Mouse (Mus musculus): Measurements from ENCODE around the gene Olfr814. TPM values are rescaled to one million over a fixed set of nuclear protein-coding genes. Genes with fewer than 3 reads are reported as not detected.
"Not testable (repeated sequence)": the region's sequence is repeated elsewhere in the genome, so short reads cannot be mapped to it uniquely, and the experiment has no call there.

The Olfr814 gene
- not detected in 2 replicates for polyA plus RNA-seq (2012; rRNA removed)

DNA sequence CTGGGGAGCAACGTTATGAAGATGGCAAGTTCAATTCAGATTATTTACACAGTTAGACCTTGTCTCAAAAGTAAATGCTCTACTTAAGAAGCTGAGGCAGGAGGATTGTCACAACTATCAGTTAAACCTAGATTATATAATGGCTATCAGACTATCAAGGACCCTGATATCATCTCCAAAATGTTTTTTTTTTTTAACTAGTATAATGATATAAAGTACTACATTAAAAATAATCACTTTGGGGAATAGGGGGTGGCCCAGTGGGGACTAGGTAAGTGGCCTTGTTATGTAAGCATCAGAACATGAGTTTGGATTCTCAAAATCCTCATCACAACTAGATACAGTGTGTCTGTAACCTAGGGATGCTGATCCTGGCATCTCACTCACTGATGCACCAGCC lies at the start of gene Olfr814:
Olfr814 (minus strand) TSS at position 101 of the 400 bp plus-strand sequence.
- H3K36me3 ChIP-seq (ENCODE audit: control insufficient read depth, insufficient read depth, low read length); DNase-seq; H3K27ac ChIP-seq (ENCODE audit: insufficient read depth, low read depth, low read length); H3K4me3 ChIP-seq (ENCODE audit: insufficient read depth, low read depth, low read length); H3K4me1 ChIP-seq (ENCODE audit: control insufficient read depth, insufficient read depth, low read length); H3K27me3 ChIP-seq (replicated peaks; ENCODE audit: control insufficient read depth, insufficient read depth, low read length): not testable (repeated sequence)
- WGBS, result 45% methylated on average over 1 of the region's 1 CpGs

DNA sequence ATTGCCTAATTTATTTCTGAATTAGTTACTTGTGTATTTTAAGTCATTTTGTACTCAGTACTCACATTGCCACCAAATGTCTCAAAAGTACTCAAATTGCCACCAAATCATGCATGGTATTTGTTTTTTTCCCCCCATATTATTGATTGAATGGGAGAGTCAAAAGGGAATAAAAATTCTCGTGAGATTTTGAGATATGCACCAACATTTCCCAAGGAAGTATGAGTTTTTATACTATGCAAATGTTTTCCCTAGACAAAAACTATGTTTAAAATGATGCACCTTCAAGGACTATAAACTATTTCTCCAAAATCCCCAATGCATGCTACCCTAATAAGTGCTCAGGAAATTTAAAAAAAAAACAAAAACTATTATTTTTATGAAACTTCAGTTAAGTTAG lies 35.8 kb upstream of the Olfr814 start, which contains the start of gene Olfr816:
Olfr816 (minus strand) TSS at position 101 of the 400 bp plus-strand sequence.
- Histone ChIP-seq H3K27me3 (replicated peaks; ENCODE audit: control insufficient read depth, insufficient read depth, low read length) (no peaks in the 10 kb centered on the region), H3K27ac (ENCODE audit: insufficient read depth, low read depth, low read length) (no peak within 1 kb of the TSS), H3K4me3 (ENCODE audit: insufficient read depth, low read depth, low read length) (no peak within 1 kb of the TSS), H3K4me1 (ENCODE audit: control insufficient read depth, insufficient read depth, low read length) (no peaks in the 10 kb centered on the region), H3K36me3 (ENCODE audit: control insufficient read depth, insufficient read depth, low read length) (no peaks in the 10 kb centered on the region)
- 42% methylated on average over 1 of the region's 1 CpGs for WGBS
- TF ChIP-seq POLR2A (IDR thresholded peaks at IDR 0.05; ENCODE audit: low read depth, low read length) (no peak), CTCF (conservative IDR thresholded peaks at IDR 0.05; ENCODE audit: insufficient read depth, insufficient read length, low read depth, low read length) (no peak)
- DNase-seq, result no peak

DNA sequence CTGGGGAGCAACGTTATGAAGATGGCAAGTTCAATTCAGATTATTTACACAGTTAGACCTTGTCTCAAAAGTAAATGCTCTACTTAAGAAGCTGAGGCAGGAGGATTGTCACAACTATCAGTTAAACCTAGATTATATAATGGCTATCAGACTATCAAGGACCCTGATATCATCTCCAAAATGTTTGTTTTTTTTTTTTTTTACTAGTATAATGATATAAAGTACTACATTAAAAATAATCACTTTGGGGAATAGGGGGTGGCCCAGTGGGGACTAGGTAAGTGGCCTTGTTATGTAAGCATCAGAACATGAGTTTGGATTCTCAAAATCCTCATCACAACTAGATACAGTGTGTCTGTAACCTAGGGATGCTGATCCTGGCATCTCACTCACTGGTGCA lies 26.1 kb upstream of the Olfr814 start, which contains the start of gene Olfr815:
Olfr815 (minus strand) TSS at position 101 of the 400 bp plus-strand sequence.
- DNase-seq; H3K27me3 ChIP-seq (replicated peaks; ENCODE audit: control insufficient read depth, insufficient read depth, low read length); H3K36me3 ChIP-seq (ENCODE audit: control insufficient read depth, insufficient read depth, low read length); H3K27ac ChIP-seq (ENCODE audit: insufficient read depth, low read depth, low read length); H3K4me1 ChIP-seq (ENCODE audit: control insufficient read depth, insufficient read depth, low read length); H3K4me3 ChIP-seq (ENCODE audit: insufficient read depth, low read depth, low read length): not testable (repeated sequence)
- 41% methylated on average over 1 of the region's 1 CpGs for WGBS

DNA sequence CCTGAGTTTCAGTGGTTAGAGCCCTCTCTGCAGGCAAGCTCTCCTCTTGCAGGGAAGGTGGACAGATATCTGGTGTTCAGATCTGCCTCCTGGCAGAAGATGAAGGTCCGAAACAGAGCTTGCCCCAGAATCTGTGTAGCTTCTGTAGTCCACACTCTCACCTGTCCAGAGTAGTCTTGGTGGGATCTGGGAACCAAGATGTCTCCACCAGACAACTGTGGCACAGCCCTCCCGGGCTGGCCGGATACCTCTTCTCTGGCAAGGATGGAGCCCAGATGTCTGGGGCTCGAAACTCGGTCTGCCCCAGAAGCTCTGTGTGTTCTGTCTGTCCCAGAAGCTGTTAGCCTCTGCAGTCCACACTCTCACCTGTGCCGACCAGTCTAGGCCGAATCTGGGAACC lies 6.3 kb upstream of the Olfr814 start:
- DNase-seq, result no peak
- H3K4me3 ChIP-seq (ENCODE audit: insufficient read depth, low read depth, low read length), result no peak overlapping the region
- no peaks in the 10 kb centered on the region for H3K4me1 ChIP-seq (ENCODE audit: control insufficient read depth, insufficient read depth, low read length)
- TF ChIP-seq POLR2A (IDR thresholded peaks at IDR 0.05; ENCODE audit: low read depth, low read length) (no peak), CTCF (conservative IDR thresholded peaks at IDR 0.05; ENCODE audit: insufficient read depth, insufficient read length, low read depth, low read length) (no peak)
- no peaks in the 10 kb centered on the region for H3K36me3 ChIP-seq (ENCODE audit: control insufficient read depth, insufficient read depth, low read length)
- H3K27me3 ChIP-seq (replicated peaks; ENCODE audit: control insufficient read depth, insufficient read depth, low read length), result no peaks in the 10 kb centered on the region
- no peak overlapping the region for H3K27ac ChIP-seq (ENCODE audit: insufficient read depth, low read depth, low read length)
- 94% methylated on average over 7 of the region's 7 CpGs for WGBS

DNA sequence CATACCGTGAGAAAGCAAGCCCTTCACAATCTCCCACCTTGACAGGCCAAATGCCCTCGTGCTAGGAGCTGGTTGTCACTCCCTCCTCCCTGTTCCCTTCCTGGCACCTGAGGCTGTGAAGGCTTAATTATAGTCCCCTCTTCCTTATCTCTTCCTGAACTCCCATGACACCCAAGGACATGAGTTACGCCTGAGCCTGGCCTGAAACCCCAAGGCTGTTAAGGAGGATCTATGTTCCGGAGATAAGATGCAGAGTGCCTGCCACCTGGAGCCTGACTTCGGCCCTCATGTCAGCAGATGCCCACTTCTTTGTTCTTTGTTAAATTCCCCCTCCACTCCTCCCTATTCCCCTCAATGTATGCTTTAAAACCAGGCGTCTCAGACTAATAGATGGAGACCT lies 5.8 kb upstream of the Olfr814 start:
- WGBS, result 63% methylated on average over 6 of the region's 6 CpGs

DNA sequence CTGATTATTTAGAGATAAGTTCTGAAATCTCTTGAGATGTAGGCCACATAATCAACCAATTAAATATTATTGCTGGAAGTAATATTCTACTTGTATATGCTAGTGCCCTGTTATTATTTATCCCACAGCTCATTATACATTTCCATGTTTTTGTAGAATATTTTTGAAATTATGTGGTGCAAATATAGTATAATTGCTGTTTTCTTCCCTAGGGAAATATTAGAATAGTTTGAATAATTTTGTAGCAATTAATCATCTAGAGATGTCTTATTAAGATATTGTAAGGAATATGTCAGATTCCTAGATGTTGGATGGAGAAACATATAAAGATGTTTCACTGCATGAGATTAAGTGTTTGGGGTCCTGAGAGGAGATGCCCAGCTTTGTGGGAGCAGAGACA lies 24.6 kb downstream of the Olfr814 start, which contains the start of gene Olfr813:
Olfr813 (plus strand) TSS at position 301 of the 400 bp plus-strand sequence.
- TF ChIP-seq POLR2A (IDR thresholded peaks at IDR 0.05; ENCODE audit: low read depth, low read length) (no peak), CTCF (conservative IDR thresholded peaks at IDR 0.05; ENCODE audit: insufficient read depth, insufficient read length, low read depth, low read length) (no peak)
- DNase-seq, result no peak
- no peaks in the 10 kb centered on the region for H3K27me3 ChIP-seq (replicated peaks; ENCODE audit: control insufficient read depth, insufficient read depth, low read length)

More for the DNA sequence above, 5.8 kb upstream of the Olfr814 start:
- not testable (repeated sequence) for H3K27me3 ChIP-seq (replicated peaks; ENCODE audit: control insufficient read depth, insufficient read depth, low read length); H3K36me3 ChIP-seq (ENCODE audit: control insufficient read depth, insufficient read depth, low read length); H3K27ac ChIP-seq (ENCODE audit: insufficient read depth, low read depth, low read length); H3K4me3 ChIP-seq (ENCODE audit: insufficient read depth, low read depth, low read length); H3K4me1 ChIP-seq (ENCODE audit: control insufficient read depth, insufficient read depth, low read length); DNase-seq

DNA sequence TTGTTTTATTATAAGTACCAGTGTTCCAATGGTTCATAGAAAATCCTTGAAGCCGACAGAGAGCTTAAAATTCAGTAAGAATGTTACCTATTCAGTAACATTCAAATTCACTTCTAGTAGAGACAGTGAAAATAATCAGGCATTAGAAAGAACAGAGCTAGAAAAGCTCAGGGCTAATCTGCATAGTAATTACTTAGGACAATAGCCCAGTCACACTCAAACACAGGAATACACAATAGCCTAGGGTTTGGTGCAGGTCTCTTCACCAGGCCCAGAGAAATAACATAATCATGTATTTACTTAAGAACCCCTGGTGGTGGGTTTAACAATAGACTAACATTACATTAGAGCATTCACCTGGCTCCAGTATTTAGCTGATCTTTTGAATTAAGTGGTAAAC lies 32.3 kb downstream of the Olfr814 start:
- H3K4me3 ChIP-seq (ENCODE audit: insufficient read depth, low read depth, low read length), result no peak overlapping the region
- TF ChIP-seq CTCF (conservative IDR thresholded peaks at IDR 0.05; ENCODE audit: insufficient read depth, insufficient read length, low read depth, low read length) (no peak), POLR2A (IDR thresholded peaks at IDR 0.05; ENCODE audit: low read depth, low read length) (no peak)
- 78% methylated on average over 1 of the region's 1 CpGs for WGBS
- H3K4me1 ChIP-seq (ENCODE audit: control insufficient read depth, insufficient read depth, low read length), result no peaks in the 10 kb centered on the region
- no peak for DNase-seq
- H3K36me3 ChIP-seq (ENCODE audit: control insufficient read depth, insufficient read depth, low read length), result no peaks in the 10 kb centered on the region
- H3K27ac ChIP-seq (ENCODE audit: insufficient read depth, low read depth, low read length), result no peak overlapping the region
- H3K27me3 ChIP-seq (replicated peaks; ENCODE audit: control insufficient read depth, insufficient read depth, low read length), result no peaks in the 10 kb centered on the region

More for the DNA sequence above, 24.6 kb downstream of the Olfr814 start, which contains the start of gene Olfr813:
- no peak within 1 kb of the TSS for H3K4me3 ChIP-seq (ENCODE audit: insufficient read depth, low read depth, low read length)
- H3K36me3 ChIP-seq (ENCODE audit: control insufficient read depth, insufficient read depth, low read length), result no peaks in the 10 kb centered on the region
- H3K4me1 ChIP-seq (ENCODE audit: control insufficient read depth, insufficient read depth, low read length), result no peaks in the 10 kb centered on the region
- H3K27ac ChIP-seq (ENCODE audit: insufficient read depth, low read depth, low read length), result no peak within 1 kb of the TSS

DNA sequence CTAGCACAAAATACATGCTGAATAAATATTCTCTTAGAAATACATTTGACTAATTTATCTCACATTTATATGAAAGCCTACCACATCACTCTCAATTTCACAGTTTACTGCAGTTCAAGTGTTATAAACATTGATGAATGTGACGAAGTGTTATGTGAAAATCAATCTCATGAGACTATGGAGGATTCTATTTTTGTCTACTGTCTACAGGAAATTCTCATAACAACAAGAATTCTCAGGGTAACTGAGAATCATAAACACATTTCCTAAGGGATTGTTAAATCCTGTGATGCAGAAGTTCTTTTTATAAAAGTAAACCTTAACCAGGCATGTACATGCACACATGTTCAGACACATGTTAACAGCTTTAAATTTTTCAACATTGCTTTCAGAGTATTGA lies 33.7 kb downstream of the Olfr814 start, which contains the start of gene Olfr812:
Olfr812 (minus strand) TSS at position 101 of the 400 bp plus-strand sequence.
- Histone ChIP-seq H3K27ac (ENCODE audit: insufficient read depth, low read depth, low read length) (no peak within 1 kb of the TSS), H3K4me3 (ENCODE audit: insufficient read depth, low read depth, low read length) (no peak within 1 kb of the TSS), H3K36me3 (ENCODE audit: control insufficient read depth, insufficient read depth, low read length) (no peaks in the 10 kb centered on the region), H3K27me3 (replicated peaks; ENCODE audit: control insufficient read depth, insufficient read depth, low read length) (no peaks in the 10 kb centered on the region), H3K4me1 (ENCODE audit: control insufficient read depth, insufficient read depth, low read length) (no peaks in the 10 kb centered on the region)
- WGBS, result 54% methylated on average over 1 of the region's 1 CpGs
- TF ChIP-seq CTCF (conservative IDR thresholded peaks at IDR 0.05; ENCODE audit: insufficient read depth, insufficient read length, low read depth, low read length) (no peak), POLR2A (IDR thresholded peaks at IDR 0.05; ENCODE audit: low read depth, low read length) (no peak)
- DNase-seq, result no peak

Other genes starting within 250 kb of the Olfr814 start
- not detected in 2 replicates for gene Olfr799, start 242.4 kb downstream of the Olfr814 start, polyA plus RNA-seq (2012; rRNA removed)
- gene Olfr800, start 222.2 kb downstream of the Olfr814 start, polyA plus RNA-seq (2012; rRNA removed), result not detected in 2 replicates
- not detected in 2 replicates for gene Olfr801, start 206.0 kb downstream of the Olfr814 start, polyA plus RNA-seq (2012; rRNA removed)
- not detected in 2 replicates for gene Olfr802, start 191.7 kb downstream of the Olfr814 start, polyA plus RNA-seq (2012; rRNA removed)
- not detected in 2 replicates for gene Olfr803, start 185.6 kb downstream of the Olfr814 start, polyA plus RNA-seq (2012; rRNA removed)
- gene Olfr804, start 176.6 kb downstream of the Olfr814 start, polyA plus RNA-seq (2012; rRNA removed), result not detected in 2 replicates
- gene Olfr805, start 150.5 kb downstream of the Olfr814 start, polyA plus RNA-seq (2012; rRNA removed), result not detected in 2 replicates
- not detected in 2 replicates for gene Olfr806, start 137.9 kb downstream of the Olfr814 start, polyA plus RNA-seq (2012; rRNA removed)
- not detected in 2 replicates for gene Olfr807, start 122.1 kb downstream of the Olfr814 start, polyA plus RNA-seq (2012; rRNA removed)
- gene Olfr808, start 114.4 kb downstream of the Olfr814 start, polyA plus RNA-seq (2012; rRNA removed), result not detected in 2 replicates
- gene Olfr809, start 105.2 kb downstream of the Olfr814 start, polyA plus RNA-seq (2012; rRNA removed), result not detected in 2 replicates
- not detected in 2 replicates for gene Olfr810, start 84.9 kb downstream of the Olfr814 start, polyA plus RNA-seq (2012; rRNA removed)
- not detected in 2 replicates for gene Olfr811, start 75.5 kb downstream of the Olfr814 start, polyA plus RNA-seq (2012; rRNA removed)
- gene Olfr812, start 33.8 kb downstream of the Olfr814 start, polyA plus RNA-seq (2012; rRNA removed), result not detected in 2 replicates
- gene Olfr813, start 24.5 kb downstream of the Olfr814 start, polyA plus RNA-seq (2012; rRNA removed), result not detected in 2 replicates
- gene Olfr815, start 26.0 kb upstream of the Olfr814 start, polyA plus RNA-seq (2012; rRNA removed), result not detected in 2 replicates
- gene Olfr816, start 35.7 kb upstream of the Olfr814 start, polyA plus RNA-seq (2012; rRNA removed), result not detected in 2 replicates
- gene Olfr818, start 69.2 kb upstream of the Olfr814 start, polyA plus RNA-seq (2012; rRNA removed), result not detected in 2 replicates
- gene Olfr819, start 87.4 kb upstream of the Olfr814 start, polyA plus RNA-seq (2012; rRNA removed), result not detected in 2 replicates
- gene Olfr247, start 96.3 kb upstream of the Olfr814 start, polyA plus RNA-seq (2012; rRNA removed), result not detected in 2 replicates
- gene Gm10310, start 105.2 kb upstream of the Olfr814 start, polyA plus RNA-seq (2012; rRNA removed), result not detected in 2 replicates
- not detected in 2 replicates for gene Olfr820, start 132.8 kb upstream of the Olfr814 start, polyA plus RNA-seq (2012; rRNA removed)
- not detected in 2 replicates for gene Olfr821, start 150.5 kb upstream of the Olfr814 start, polyA plus RNA-seq (2012; rRNA removed)
- not detected in 2 replicates for gene Olfr822, start 191.4 kb upstream of the Olfr814 start, polyA plus RNA-seq (2012; rRNA removed)
- not detected in 2 replicates for gene Olfr823, start 235.5 kb upstream of the Olfr814 start, polyA plus RNA-seq (2012; rRNA removed)

Data from kidney, adult 2 months (tissue).